Mouse (Mus musculus): Measurements from ENCODE around the gene N4bp3.

- TF ChIP-seq CTCF (IDR thresholded peaks at IDR 0.05; ENCODE audit: low read depth, low read length) (no peak), POLR2A (IDR thresholded peaks at IDR 0.05; ENCODE audit: insufficient read depth, low read length) (no peak), EP300 (IDR thresholded peaks at IDR 0.05; ENCODE audit: insufficient read depth, low read depth, low read length) (no peak)
Observed at GRCm38 (mm10) chr11:51632130-51632753, 18.4 kb downstream of the N4bp3 start.
